Mouse (Mus musculus) megakaryocyte, adult 5-6 weeks (primary cell): ENCODE measurements around the gene Abca2. TPM values are rescaled to one million over a fixed set of nuclear protein-coding genes. Genes with fewer than 3 reads are reported as not detected.
A peak's percentile ranks its signal among the peaks of the same experiment; 100 is the strongest.

Experiments
- ATAC-seq: 2 replicates; pipeline ENCODE4 v1.8.0; 2016; ENCODE audit warnings: mild to moderate bottlenecking, inconsistent platforms; ENCODE audit not compliant: poor library complexity, severe bottlenecking
- total RNA-seq, 2 experiments: library from RNA; stranded (forward) in 1 of 2; stranded (reverse) in 1 of 2; fragments of 153-499, 151-499 nt in 1 of 2; fragments of 221-1000, 200-1000 nt in 1 of 2; gene quantifications; 2 replicates each; pipeline versions ENCODE4 v1.2.3 to v1.2.4; 2015 to 2017

Abca2 gene
- total RNA-seq, 2 experiments from 2014 or later: 12.0 to 25.5 TPM

DNA sequence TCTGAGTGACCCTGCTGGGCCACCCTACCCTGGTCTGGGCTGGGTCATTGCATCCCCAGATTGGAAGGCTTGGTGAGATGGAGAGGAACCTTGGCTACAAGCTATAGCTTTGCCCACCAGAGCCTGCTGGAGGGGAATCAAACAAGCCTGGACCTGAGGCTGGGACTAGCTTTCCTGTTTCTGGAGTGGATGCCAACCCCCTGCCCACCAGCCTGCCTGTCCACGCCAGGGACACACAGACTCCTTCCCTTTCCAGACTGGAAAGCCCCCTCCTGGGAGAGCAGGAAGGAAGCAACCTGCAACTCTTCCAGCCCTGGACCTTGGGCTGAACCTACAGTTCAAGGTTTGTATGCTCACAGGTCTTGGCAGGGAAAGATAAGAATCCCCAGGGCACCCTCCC, 4.9 kb upstream of the Abca2 start:
- ATAC-seq: no peak

DNA sequence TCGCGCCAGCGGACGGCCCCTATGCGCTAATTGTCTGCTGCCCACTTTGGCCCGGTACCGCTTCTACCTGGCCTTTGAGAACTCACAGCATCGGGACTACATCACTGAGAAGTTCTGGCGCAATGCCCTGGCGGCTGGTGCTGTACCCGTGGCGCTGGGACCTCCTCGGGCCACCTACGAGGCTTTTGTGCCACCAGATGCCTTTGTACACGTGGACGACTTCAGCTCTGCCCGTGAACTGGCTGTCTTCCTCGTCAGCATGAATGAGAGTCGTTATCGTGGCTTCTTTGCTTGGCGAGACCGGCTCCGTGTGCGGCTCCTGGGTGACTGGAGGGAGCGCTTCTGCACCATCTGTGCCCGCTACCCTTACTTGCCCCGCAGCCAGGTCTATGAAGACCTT, 3.0 kb upstream of the Abca2 start:
- ATAC-seq: no peak

DNA sequence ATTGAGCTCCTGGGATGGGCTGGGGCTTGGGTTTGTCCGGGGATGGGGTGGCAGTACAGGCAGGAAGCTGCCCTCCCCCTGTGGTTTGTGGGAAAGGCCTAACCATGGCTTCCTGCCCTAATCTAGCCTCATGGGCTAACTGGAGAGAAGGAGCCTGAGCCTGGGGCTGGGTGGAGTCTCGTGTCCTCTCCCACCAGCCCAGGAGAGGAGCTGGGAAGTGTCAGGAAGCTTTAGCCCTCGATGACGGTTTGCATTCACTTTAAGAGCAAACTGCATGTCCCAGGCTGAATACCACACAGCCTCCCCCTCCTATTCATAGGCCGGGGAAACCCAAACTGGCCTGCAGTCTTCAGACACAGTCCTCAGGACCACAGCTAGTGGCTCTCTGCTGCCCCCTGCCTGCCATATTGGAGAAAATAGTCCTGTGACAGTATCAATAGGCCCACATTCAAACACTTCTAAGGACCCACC, 1.7 kb upstream of the Abca2 start:
- ATAC-seq: peak; percentile 38

DNA sequence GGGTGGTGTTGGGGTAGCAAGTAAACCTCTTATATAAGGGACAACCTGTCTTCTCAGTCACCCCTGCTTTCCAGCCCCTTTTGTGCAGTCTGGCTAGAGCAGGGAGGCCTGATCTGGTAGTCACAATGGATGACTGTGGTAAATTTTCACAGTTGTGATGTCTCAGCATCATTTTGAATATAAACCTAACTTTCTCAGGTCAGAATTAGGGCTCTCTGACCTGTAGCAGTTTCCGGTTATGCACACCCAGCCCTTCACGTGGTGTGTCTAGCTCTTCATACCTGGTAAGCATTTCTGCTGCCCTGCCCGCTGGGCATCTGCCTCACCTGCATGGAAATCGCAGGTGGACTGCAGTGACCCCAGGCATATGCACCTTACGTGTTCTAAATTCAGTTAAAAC, 1.2 kb upstream of the Abca2 start:
- ATAC-seq: no peak

DNA sequence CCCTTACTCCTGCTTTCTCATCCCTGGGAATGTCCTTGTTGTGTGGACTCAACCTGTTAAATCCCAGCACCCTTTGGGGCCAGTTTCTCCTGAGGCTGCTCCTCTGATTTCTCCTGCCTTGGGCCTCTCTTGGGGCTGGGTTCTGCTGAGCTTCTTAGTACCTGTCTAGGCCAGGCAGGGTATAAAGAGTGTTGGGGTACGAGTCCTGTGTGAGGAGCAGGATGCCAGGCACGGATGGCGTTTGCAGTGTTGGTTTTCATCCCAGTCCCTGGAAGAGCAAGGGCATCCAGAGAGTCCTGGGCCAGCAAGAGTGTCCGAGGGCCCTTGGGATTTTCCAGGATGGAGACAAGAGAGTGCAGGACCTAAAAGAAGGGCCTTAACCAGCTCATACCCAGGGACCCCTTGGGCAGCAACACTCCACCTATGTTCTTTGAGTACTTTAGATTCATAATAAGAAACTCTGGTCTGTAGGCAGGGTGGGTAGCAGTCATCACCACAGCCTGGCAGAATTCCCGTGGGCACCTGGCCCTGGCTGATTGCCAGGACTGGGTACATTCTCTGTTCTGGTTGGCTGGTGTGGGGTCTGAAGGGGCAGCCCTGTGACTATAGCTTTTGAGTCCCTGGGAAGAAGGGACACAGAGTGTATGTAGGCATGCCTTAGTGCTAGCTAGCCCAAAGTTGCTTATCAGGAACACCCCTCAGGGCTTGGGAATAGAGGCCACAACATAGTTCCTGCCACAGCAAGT, 1.1 kb downstream of the Abca2 start:
- ATAC-seq: no peak

DNA sequence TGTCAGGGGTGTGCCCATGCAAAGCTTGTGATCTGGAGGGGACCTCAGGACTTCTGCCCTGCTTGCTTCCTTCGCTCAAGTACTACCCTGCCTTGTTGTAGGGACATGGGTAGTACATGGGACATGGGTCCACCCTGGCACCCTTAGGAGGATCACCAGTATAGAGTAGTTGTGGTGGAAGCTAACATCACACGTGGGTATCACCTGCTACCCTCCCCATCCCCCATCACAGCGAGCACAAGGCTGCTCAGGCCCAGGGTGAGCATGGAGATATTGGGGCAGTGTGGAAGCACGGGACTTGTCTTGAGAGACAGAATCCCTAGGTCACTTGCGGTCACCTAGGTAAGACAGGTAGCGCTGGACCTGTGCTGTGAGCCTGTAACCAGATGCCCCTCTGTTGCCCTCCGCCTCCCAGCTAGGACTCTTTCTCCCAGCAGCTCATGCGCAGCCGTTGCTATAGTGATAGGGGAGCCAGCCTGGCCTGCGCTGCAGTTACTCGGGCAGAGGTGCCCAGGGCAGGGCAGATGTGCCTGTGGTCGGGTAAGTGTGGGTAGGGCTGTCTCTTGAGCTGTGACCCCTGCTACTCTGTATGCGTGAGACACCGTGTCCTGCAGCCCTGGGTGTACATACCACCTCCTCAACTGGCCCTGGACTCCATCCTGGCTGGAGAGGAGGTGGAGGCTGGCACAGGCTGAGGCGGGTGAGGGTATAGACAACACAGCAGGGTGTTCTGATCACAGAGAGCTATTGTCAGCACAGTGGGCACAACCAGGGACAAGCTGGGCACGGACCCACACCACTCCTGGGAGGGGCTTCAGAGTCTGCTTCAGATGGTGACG, 2.1 kb downstream of the Abca2 start:
- ATAC-seq: no peak

DNA sequence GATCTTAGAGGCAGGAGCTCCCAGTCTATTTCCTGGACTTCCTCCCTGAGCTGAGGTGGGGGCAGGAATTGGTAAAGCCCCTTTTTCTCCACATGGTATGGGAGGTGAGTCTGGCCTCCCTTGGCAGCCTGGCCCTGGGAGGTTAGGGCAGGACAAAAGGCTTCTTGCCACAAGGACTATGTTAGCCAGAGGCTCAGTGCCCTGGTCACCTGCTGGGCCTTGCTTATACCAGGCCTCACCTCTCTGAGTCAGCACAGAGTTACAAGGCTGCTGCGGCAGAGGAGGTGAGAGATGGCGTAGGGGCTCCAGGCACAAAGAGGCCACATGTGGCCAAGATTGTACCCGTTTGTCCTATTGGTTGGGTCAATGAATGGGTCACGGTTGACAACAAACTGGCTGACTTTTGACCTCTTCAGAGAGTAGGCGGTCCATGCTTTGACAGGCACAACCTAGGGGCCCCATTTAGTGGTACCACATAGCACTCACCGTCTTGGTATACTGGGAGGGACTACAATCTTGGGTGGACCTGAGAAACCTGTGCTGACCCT, 2.9 kb downstream of the Abca2 start:
- no peak for ATAC-seq

DNA sequence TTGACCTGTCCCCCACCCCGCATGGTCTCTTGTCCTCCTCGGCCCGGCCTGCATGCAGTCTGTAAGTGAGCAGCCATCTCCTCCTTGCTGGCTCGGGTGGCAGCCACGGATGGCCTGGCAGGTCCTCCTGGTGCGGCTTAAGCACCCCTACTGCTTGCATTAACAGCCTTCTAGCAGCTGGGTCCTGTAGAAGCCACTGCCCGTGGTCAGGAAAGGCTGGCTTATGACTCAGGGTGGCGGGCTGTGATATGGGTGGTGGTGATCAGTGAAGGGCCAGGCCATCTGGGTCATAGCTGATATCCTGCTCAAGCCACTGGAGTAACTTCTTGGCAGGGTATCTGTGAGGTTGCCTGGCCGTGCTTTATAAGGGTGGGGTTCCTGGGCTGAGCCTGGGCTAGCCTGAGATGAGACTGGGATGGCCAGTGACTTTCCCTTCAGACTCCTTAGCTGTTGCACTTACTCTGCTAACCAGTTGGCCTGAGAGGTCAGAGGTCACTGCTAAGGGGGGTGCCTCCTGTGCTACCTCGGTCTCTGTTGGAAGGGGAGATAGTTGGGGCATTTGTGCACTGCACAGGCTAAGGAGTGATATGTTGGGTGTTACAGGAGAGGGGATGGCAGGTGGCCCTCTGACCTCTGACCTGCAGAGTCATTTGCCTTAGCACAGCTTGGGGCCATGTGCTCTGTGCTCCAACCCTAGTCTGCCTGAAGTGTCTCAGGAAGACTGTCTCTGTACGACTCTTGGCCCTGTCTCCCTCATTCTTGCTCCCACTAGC, 4.0 kb downstream of the Abca2 start:
- ATAC-seq: no peak

DNA sequence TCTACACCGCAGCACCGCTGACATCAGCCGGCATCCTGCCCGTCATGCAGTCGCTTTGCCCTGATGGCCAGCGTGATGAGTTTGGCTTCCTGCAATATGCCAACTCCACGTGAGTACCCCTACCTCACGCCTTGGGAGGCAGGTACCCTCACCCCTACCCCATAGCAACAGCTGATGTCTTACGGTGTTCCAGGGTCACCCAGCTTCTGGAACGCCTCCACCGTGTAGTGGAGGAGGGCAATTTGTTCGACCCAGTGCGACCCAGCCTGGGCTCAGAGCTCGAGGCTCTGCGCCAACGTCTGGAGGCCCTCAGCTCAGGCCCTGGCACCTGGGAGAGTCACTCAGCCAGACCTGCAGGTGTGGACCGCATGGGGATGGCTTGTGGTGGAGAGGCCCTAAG, 4.6 kb downstream of the Abca2 start:
- ATAC-seq: no peak

DNA sequence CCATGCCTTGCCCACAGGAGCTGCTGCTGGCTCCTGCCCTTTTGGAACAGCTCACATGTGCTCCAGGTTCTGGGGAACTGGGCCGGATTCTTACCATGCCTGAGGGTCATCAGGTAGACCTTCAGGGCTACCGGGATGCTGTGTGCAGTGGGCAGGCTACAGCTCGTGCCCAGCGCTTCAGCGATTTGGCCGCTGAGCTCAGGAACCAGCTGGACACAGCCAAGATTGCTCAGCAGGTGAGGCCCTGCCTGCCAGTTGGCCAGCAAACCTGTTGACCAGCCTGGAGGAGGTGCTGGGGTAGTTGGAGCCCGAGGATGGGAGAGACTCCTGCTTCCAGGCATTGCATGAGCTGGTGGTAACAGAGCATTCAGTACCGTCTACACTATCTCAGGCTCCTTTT, 5.8 kb downstream of the Abca2 start:
- ATAC-seq: no peak

DNA sequence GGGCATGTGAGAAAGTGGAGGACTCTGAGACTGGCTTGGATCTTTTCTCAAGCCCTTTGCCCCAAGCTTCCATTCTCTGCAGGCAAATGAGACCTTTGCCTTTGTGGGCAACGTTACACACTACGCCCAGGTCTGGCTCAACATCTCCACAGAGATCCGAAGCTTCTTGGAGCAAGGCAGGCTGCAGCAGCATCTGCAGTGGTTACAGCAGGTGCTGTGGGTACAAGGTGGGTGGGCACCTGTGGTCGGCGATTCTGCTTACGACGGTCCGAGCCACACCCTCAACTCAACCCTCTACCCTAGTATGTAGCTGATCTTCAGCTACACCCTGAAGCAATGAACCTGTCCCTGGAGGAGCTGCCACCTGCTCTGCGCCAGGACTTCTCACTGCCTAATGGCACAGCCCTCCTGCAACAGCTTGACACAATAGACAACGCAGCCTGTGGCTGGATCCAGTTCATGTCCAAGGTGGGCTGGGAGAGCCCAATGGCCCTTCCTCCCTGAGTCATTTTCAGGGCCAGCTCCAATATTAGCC, 7.8 kb downstream of the Abca2 start:
- ATAC-seq: no peak

DNA sequence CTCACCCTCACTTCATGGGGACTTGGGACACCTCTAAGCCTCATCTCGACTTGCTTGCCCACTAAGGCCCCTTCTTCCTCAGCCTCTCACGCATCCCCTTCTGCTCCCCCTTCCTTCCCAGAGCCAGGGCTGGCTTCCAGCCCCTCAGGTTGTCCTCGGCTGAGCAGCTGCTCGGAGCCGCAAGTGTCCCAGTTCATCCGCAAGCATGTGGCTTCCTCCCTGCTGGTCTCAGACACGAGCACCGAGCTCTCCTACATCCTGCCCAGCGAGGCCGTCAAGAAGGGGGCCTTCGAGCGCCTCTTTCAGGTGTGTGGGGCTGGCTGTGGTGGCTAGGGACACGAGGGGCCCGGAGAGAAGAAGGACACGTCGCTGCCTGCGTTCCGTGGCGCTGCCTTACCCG, 12.6 kb downstream of the Abca2 start:
- ATAC-seq: no peak

DNA sequence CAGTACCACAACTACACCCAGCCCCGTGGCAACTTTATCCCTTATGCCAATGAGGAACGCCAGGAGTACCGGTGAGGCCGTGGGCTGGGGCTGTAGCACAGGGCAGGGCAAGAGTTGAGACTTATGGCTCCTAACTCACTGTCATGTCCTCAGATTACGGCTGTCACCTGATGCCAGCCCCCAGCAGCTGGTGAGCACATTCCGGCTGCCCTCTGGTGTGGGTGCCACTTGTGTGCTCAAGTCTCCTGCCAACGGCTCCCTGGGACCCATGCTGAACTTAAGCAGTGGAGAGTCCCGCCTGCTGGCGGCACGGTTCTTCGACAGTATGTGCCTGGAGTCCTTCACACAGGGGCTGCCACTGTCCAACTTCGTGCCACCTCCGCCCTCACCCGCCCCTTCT, 14.2 kb downstream of the Abca2 start:
- no peak for ATAC-seq

DNA sequence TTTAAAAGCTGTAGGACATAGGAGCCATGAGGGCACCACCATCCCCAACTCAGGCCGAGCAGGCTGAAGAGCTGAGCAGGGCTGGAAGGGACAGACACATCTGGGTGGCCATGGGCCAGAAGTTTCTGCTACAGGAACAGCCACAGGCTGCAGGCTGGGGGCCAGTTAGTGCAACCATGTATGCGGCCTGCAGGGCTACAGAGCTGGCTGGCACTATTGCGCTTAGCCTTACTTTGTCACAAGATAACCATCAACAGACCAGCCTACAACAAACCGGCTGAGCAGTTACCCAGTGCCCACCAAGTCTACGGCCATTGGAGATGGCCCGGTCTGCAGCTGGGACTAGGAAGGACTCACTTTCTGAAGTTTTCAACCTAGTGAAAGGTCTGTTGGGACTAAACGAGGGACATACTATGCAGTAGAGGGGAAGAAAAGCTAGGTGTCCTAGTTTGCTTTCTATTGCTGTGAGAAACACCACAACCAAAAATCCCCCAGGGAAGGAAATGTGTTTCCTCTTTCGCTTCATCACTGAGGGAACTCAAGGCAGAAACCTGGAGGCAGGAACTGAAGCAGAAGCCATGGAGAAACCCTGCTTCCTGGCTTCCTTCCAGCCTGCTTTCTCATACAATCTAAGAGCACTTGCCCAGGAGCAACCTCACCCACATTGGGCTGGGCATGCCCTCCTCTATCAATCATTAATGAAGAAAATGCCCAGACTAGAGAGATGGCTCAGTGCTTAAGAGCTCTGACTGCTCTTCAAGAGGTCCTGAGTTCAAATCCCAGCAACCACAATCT, 22.5 kb downstream of the Abca2 start:
- ATAC-seq: 0 out of 2 replicates have a peak, but pooled peaks have one; percentile 15

DNA sequence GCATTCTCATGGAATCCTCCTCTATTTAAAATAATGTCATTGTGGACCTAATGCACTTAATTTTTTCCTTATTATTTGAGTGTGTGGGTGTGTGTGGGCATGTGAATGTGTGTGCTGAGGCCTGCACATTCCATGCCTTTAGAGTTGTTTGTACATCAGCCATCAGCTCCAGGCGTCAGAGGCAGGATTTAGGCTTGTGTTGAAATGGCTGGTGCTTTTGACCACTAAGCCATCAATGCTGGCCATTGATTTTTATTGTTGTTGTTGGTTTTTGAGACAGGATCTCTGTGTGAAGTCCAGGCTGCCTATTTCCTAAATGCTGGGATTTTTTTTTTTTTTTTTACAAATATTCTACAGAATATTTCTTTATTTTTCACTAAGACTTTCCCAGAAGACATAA, 24.4 kb downstream of the Abca2 start:
- no peak for ATAC-seq

DNA sequence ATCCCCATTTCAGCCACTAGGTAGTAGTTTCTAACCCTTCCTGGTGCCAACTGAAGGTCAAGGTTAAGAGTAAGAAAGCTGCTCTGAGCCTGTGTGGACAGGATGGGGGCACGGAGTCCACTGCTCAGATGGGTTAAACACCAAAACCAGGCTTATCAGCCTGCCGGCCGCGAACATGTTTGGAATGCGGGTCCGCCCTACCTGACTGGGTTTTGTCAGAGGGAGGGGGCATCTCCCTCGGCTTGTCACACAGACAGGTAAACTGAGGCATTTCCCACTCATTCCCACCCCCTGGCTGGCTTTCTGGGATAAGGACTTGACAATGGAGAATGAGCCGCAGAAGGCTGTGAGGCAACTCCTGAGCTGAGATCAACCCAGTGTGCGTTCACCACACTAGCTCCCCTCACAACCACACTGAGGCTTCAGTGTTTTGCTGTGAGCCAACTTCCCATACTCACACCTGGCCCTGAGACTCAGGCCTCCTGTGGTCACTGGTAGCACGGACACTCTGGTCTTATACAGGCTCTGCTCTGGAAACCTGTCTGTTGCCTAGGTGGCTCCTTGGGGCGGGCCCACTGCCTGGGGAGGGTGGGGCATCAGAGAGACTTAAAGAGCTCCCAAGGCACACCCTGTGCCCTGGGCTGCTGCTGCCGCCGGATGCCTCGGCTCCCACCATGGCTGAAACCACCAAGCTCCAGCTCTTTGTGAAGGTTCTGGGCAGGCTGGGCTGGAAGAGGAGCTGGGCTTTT, 27.9 kb downstream of the Abca2 start, which contains the start of gene Clic3:
Clic3 (plus strand) TSS at position 634 of the 749 bp plus-strand sequence.
- no peak for ATAC-seq

DNA sequence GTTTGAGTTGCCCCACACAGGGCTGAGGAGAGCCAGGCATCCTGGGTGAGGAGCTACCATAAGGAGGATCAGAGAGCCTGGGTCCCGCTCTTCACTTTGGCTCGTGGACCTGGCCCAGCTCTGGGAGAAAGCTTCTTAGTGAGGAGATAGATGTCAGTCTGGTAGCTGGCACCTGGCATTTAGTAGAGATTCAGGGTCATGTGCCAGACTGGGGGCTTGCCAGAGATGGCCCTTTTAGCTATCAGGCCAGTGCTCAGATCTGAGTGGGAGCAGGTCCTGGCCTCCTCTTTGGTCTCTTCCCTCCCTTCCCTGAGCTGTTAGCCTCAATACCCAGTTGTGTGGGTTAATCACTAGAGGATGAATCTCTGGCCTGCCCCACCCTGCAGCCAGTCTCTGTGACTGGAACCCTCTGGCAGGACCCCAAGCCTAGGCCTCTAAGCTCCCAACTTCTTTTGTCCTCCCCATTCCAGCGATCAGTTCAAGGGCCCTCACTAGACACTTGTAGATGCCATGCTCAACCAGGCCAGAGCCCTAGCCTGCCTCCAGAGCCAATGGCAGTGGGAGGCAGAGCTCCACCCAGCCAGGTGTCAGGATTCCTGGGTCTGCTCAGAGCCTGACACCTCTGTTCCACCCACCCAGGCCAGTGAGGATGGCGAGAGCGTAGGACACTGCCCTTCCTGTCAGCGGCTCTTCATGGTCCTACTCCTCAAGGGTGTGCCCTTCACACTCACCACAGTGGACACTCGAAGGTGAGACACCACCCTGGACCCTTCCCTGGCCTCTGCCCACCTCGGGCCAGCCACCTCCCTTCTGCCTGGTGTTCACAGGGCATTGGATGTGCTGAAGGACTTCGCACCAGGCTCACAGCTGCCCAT, 28.8 kb downstream of the Abca2 start:
- no peak for ATAC-seq

DNA sequence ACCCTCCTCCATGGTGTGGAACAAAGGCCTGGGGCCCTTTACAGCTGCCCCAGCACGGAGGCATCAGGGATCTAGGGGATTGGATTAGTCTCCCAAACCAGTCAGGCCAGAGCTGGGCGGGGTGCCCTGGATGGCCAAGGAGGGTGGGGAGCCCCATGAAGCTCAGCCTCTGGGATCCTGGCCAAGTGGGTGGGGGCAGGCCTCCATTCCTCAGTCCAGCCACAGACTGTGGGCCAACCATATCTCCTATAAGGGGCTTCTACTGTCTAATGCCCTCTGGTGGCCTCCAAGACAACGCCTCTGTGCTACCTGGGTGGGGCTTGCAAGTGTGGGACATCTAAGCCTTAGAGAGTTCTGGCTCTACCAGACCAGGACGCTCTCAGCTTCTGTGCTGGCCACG, 30.4 kb downstream of the Abca2 start:
- ATAC-seq: no peak
